Mouse (Mus musculus) stomach, embryonic 16.5 days (tissue): ENCODE measurements around the gene Cit. TPM values are rescaled to one million over a fixed set of nuclear protein-coding genes. Genes with fewer than 3 reads are reported as not detected.

Experiments used
- ATAC-seq: fragments of 200-750 bp; cut with Nextera tagmentation; 2 replicates; pipeline ENCODE4 v1.8.0; 2017; ENCODE audit warnings: moderate number of reproducible peaks, moderate TSS enrichment; ENCODE audit not compliant: insufficient read depth, low FRiP score
- H3K27ac ChIP-seq: fragments of 300-500 bp; sonication (generic); 2 replicates; pipeline ENCODE4 v1.5.1; 2014; ENCODE audit warnings: low read length
- H3K27me3 ChIP-seq: fragments of 300-500 bp; sonication (generic); 2 replicates; pipeline ENCODE4 v1.6.1; 2014; ENCODE audit warnings: low read length, control low read depth, mixed read lengths; ENCODE audit not compliant: control insufficient read depth, insufficient read depth
- H3K36me3 ChIP-seq: fragments of 300-500 bp; sonication (generic); 2 replicates; pipeline ENCODE4 v1.6.1; 2014; ENCODE audit warnings: low read length; ENCODE audit not compliant: control insufficient read depth, insufficient read depth
- H3K4me1 ChIP-seq: fragments of 300-500 bp; sonication (generic); 2 replicates; pipeline ENCODE4 v1.6.1; 2014; ENCODE audit warnings: low read length, control low read depth, mixed read lengths; ENCODE audit not compliant: control insufficient read depth, insufficient read depth
- H3K4me2 ChIP-seq: fragments of 300-500 bp; sonication (generic); 2 replicates; pipeline ENCODE4 v1.6.1; 2014; ENCODE audit warnings: low read depth, low read length, mixed read lengths
- H3K4me3 ChIP-seq: fragments of 300-500 bp; sonication (generic); replicated peaks from 2 replicates; pipeline ENCODE4 v1.5.1; 2014; ENCODE audit warnings: mild to moderate bottlenecking, low read length
- H3K9ac ChIP-seq: fragments of 300-500 bp; sonication (generic); 2 replicates; pipeline ENCODE4 v1.6.1; 2014; ENCODE audit warnings: low read length
- H3K9me3 ChIP-seq: fragments of 300-500 bp; sonication (generic); replicated peaks from 2 replicates; pipeline ENCODE4 v1.6.1; 2016; ENCODE audit warnings: low read length, control low read depth; ENCODE audit not compliant: control insufficient read depth
- WGBS: fragments of 180-500 bp; shearing (Covaris S2); extraction: QIAGEN DNeasy Blood & Tissue Kit; methylation state at CpG from one replicate; pipeline ENCODE4 v1.1.7; 2014; 5-methylcytosine and 5-hydroxymethylcytosine counted together
- polyA plus RNA-seq: library from polyadenylated mRNA; unstranded; fragments of >200 nt; fragmentation: Nextera tagmentation; extraction: Ambion mirVana; gene quantifications from 2 replicates; pipeline ENCODE4 v1.2.1, GENCODE M21; 2015

Cit gene
- polyA plus RNA-seq, 1 experiment from 2014 or later = 27.9 TPM

DNA sequence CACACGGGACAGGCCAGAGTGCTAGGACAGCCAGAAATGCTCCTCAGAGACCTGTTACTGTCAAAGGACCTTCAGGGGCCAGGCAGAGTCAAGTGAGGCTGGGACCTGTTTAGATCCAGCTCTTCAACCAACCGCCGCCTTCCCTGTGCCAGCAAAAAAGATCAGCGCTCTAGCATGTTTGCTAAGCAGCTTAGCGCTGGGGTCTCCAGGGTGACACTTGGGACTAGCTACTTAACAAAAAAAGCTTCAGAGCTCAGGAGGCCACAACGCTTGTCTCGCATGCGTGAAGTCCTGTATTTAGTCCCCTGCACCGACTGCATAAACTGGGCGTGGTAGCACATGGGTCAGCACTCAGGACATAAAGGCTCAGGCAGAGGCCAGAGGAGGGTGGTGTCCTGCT, 16.9 kb downstream of the Cit start:
- no peaks in the 10 kb centered on the region for H3K9me3 ChIP-seq
- H3K9ac ChIP-seq = no peak overlapping the region
- WGBS = 76% methylated on average over 10 of the region's 10 CpGs
- ATAC-seq = no peak
- no peak overlapping the region for H3K27ac ChIP-seq
- peaks cover 13% of the 10 kb centered on the region for H3K36me3 ChIP-seq
- H3K4me3 ChIP-seq = no peak overlapping the region
- H3K27me3 ChIP-seq = no peaks in the 10 kb centered on the region
- H3K4me1 ChIP-seq = no peaks in the 10 kb centered on the region
- no peak overlapping the region for H3K4me2 ChIP-seq

DNA sequence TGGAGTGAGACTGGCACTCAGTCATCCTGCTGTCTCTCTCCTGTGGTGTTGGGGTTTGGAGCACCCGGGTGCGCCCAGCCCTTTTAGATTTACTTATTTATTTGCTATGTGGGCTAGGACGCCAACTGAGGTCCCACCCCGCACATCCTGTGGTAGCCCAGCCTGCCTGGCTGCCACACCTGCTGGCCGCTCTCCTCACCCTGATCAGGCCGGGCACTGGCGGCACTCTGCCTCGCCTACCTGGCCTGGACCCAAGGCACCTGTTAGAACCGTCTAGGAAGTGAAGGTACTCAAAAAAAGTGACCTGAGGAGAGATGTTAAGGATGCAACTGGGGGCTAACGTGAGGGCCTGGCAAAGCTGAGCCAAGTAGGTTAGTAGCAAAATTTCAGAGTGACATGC, 17.4 kb downstream of the Cit start:
- Histone ChIP-seq H3K4me1 (no peaks in the 10 kb centered on the region), H3K27ac (no peak overlapping the region), H3K27me3 (no peaks in the 10 kb centered on the region), H3K9me3 (no peaks in the 10 kb centered on the region), H3K9ac (no peak overlapping the region), H3K4me3 (no peak overlapping the region), H3K36me3 (peaks cover 13% of the 10 kb centered on the region), H3K4me2 (no peak overlapping the region)
- ATAC-seq = no peak
- WGBS = 86% methylated on average over 10 of the region's 10 CpGs

DNA sequence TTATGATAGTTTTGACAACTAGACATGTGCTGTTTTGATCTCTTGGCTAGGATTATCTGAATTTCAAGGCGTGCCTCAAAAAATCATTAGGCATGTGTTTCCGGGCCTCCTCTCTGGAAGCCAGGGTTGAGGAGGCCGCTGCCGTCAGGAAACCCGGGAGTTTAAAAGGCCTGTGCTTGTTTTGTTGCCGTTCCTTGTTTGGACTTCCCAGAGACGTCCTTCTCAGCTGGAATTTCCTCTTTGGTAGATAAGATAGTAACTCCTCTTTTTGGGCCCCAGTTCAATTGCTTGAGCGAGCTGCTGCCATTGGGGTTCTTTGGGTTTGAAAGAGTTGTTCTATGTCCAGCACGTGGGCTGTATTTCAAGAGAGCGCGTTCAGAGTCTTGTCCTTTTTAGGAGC, 21.2 kb downstream of the Cit start:
- Histone ChIP-seq H3K4me1 (no peaks in the 10 kb centered on the region), H3K9ac (no peak overlapping the region), H3K36me3 (peaks cover 13% of the 10 kb centered on the region), H3K27me3 (no peaks in the 10 kb centered on the region), H3K4me2 (no peak overlapping the region), H3K4me3 (no peak overlapping the region), H3K27ac (no peak overlapping the region), H3K9me3 (no peaks in the 10 kb centered on the region)
- ATAC-seq = no peak
- 59% methylated on average over 11 of the region's 11 CpGs for WGBS

DNA sequence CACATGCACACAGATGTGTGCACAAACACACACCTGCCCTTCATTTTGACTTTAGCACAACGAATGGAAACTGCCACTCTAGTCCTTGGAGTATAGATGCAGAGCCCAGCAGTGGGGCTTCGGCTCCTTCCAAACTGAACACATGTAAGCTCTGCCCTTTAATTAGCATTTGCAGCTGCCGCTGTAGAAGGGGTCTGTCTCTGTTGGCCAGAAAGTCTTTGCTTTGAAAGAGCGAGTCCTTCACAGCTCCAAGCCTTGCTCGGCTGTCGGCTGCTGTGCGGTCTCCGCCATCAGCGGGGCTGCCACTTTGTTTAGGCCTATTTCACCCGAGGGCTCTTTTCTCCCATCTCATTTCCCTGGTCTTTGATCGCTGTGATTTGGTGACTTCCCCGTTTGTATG, 23.5 kb downstream of the Cit start:
- Histone ChIP-seq H3K27ac (no peak overlapping the region), H3K4me2 (no peak overlapping the region), H3K27me3 (no peaks in the 10 kb centered on the region), H3K9ac (no peak overlapping the region), H3K4me1 (no peaks in the 10 kb centered on the region), H3K4me3 (no peak overlapping the region), H3K36me3 (peaks cover 4% of the 10 kb centered on the region; the same call in 1 of the 2 replicates), H3K9me3 (no peaks in the 10 kb centered on the region)
- 87% methylated on average over 12 of the region's 12 CpGs for WGBS
- ATAC-seq = no peak

- no peak for ATAC-seq
- Histone ChIP-seq H3K9ac (no peak overlapping the region), H3K27me3 (no peaks in the 10 kb centered on the region), H3K36me3 (peaks cover 6% of the 10 kb centered on the region), H3K4me2 (no peak overlapping the region), H3K9me3 (no peaks in the 10 kb centered on the region), H3K4me3 (no peak overlapping the region), H3K27ac (no peak overlapping the region), H3K4me1 (no peaks in the 10 kb centered on the region)
- whole genome bisulfite sequencing = 90% methylated on average over 15 of the region's 15 CpGs
Observed at GRCm38 (mm10) chr5:115869198-115869597, 24.1 kb downstream of the Cit start.

GRCm38 (mm10) chr5:115871153-115871552, 26.1 kb downstream of the Cit start:
- no peak overlapping the region for H3K27ac ChIP-seq
- 94% methylated on average over 10 of the region's 10 CpGs for WGBS
- no peaks in the 10 kb centered on the region for H3K9me3 ChIP-seq
- no peak overlapping the region for H3K4me2 ChIP-seq
- no peak for ATAC-seq
- H3K4me1 ChIP-seq = no peaks in the 10 kb centered on the region
- H3K27me3 ChIP-seq = no peaks in the 10 kb centered on the region
- H3K36me3 ChIP-seq = peaks cover 8% of the 10 kb centered on the region
- no peak overlapping the region for H3K4me3 ChIP-seq
- no peak overlapping the region for H3K9ac ChIP-seq

DNA sequence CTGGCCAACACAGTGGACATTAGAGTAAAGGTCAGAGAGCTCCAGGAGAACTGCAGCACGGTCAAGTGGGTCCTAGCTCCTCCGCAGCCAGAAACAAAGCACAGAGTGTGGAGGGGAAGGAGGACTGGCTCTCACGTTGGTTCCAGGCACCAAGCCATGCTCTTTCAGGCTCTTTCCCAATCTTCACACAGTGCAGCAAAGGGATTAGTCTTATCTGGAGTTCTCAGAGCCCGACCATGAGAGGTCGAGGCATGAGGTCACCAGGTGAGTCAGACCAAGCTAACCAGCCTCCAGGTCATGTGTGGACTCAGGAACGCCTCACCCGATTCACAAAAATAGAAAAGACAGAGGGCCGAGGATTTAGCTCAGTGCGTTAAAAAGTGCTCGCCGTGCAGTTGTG, 27.0 kb downstream of the Cit start:
- Histone ChIP-seq H3K4me2 (no peak overlapping the region), H3K36me3 (peaks cover 8% of the 10 kb centered on the region), H3K9me3 (no peaks in the 10 kb centered on the region), H3K9ac (no peak overlapping the region), H3K27ac (no peak overlapping the region), H3K27me3 (no peaks in the 10 kb centered on the region), H3K4me1 (no peaks in the 10 kb centered on the region), H3K4me3 (no peak overlapping the region)
- WGBS = 76% methylated on average over 11 of the region's 11 CpGs
- no peak for ATAC-seq

GRCm38 (mm10) chr5:115872956-115873355, 27.9 kb downstream of the Cit start:
- Histone ChIP-seq H3K4me1 (no peaks in the 10 kb centered on the region), H3K27me3 (no peaks in the 10 kb centered on the region), H3K9ac (no peak overlapping the region), H3K36me3 (peaks cover 8% of the 10 kb centered on the region), H3K4me3 (no peak overlapping the region), H3K27ac (no peak overlapping the region), H3K9me3 (no peaks in the 10 kb centered on the region), H3K4me2 (no peak overlapping the region)
- ATAC-seq = no peak
- 40% methylated on average over 4 of the region's 4 CpGs for WGBS

DNA sequence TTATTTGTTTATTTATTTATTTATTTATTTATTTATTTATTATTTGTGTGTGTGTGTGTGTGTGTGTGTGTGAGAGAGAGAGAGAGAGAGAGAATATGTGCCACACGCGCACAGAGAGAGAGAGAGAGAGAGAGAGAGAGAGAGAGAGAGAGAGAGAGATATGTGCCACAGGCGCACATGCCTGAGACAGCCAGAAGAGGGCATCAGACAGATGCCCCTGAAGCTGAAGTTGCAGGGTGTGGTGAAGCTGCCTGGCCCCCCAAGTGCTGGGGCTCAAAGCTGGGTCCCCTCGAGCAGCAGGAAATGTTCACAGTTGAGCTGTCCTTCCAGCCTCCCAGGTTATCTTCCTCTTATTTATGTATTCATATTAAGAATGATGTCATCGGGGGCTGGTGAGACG, 32.3 kb downstream of the Cit start:
- Histone ChIP-seq H3K27ac (no peak overlapping the region), H3K9ac (no peak overlapping the region), H3K36me3 (peaks cover 8% of the 10 kb centered on the region), H3K9me3 (no peaks in the 10 kb centered on the region), H3K27me3 (no peaks in the 10 kb centered on the region), H3K4me3 (no peak overlapping the region), H3K4me1 (no peaks in the 10 kb centered on the region), H3K4me2 (no peak overlapping the region)
- WGBS = 87% methylated on average over 6 of the region's 6 CpGs
- ATAC-seq = no peak; the same call in 1 of the 2 replicates

DNA sequence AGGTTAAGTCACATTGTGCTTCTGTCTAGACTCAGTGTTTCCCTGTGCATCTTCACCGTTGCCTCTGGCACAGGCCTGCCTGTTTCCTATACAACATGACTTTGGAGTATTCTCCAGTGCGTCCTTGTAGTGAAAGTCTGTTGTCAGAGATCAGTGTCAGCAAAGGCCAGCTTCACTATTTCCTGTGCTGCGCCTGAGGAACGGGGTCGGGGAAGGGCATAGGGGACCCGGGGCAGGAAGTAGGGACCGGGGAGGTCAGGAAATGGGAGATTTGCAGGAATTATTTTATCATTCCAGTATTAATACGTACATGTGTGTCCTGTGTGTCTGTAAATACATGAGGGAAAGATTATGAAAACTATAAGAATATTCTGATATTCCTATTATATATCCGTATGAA, 37.1 kb downstream of the Cit start:
- Histone ChIP-seq H3K4me2 (no peak overlapping the region), H3K36me3 (peaks cover 6% of the 10 kb centered on the region; the same call in 1 of the 2 replicates), H3K4me3 (no peak overlapping the region), H3K27ac (no peak overlapping the region), H3K4me1 (no peaks in the 10 kb centered on the region), H3K9ac (no peak overlapping the region), H3K9me3 (no peaks in the 10 kb centered on the region), H3K27me3 (no peaks in the 10 kb centered on the region)
- ATAC-seq = no peak
- 77% methylated on average over 9 of the region's 9 CpGs for WGBS
